In genomic region chr2:127207547-127208451, GRCm38 (mm10) we compare ENCODE assay signal across 8 mouse cellular contexts. TPM values are rescaled to one million over a fixed set of nuclear protein-coding genes. Genes with fewer than 3 reads are reported as not detected.
DNase-seq lines count a peak whose midpoint lies in the region; ATAC-seq lines count a peak whose summit lies in the region.

1810024B03Rik (minus strand) TSS chr2:127208280.
Snrnp200 (plus strand) TSS chr2:127208386.

- H3K79me2 ChIP-seq in macrophage (ENCODE audit: inconsistent target) = peaks cover 29% of the 10 kb centered on the region

- H3K27me3 ChIP-seq in hindbrain, embryonic 16.5 days (replicated peaks; ENCODE audit: control insufficient read depth, insufficient read depth, low read length) = no peaks in the 10 kb centered on the region

- H3K4me1 ChIP-seq in hindbrain, embryonic 16.5 days (ENCODE audit: control insufficient read depth, insufficient read depth, low read depth, low read length) = peaks cover 8% of the 10 kb centered on the region

- H3K9me3 ChIP-seq in hindbrain, embryonic 16.5 days (ENCODE audit: control insufficient read depth, low read length) = no peaks in the 10 kb centered on the region

- H3K4me3 ChIP-seq in hindbrain, embryonic 16.5 days (ENCODE audit: low read length) = peak within 1 kb of the TSS; percentile 92
- H3K4me3 ChIP-seq in macrophage (ENCODE audit: inconsistent target) = peak within 1 kb of the TSS; percentile 100

- H3K9ac ChIP-seq in hindbrain, embryonic 16.5 days (ENCODE audit: low read depth, low read length) = peak within 1 kb of the TSS; percentile 85

- 12% methylated on average over 36 of the region's 36 CpGs for WGBS in hindbrain, embryonic 16.5 days
- 5% methylated on average over 34 of the region's 36 CpGs for WGBS in macrophage (ENCODE audit: missing documents)

- peak; percentile 91 for DNase-seq in WW6 (ENCODE audit: low read depth, low spot score)
- DNase-seq in cerebellum, postnatal 4 days (ENCODE audit: low spot score in 2 of 2) = peak; percentile 76 to 93
- DNase-seq in gastrocnemius, adult 18-20 months (ENCODE audit: low spot score) = peak; percentile 96
- DNase-seq in left cerebral cortex, adult 18-20 months (ENCODE audit: low spot score in 2 of 2) = peak; percentile 91 to 95
- DNase-seq in right cerebral cortex, adult 18-20 months = peak; percentile 97
- peak; percentile 73 for DNase-seq in urinary bladder, postnatal 10 days (ENCODE audit: low spot score)

- H3K36me3 ChIP-seq in hindbrain, embryonic 16.5 days (ENCODE audit: control insufficient read depth, insufficient read depth, low read length) = peaks cover 21% of the 10 kb centered on the region
- H3K36me3 ChIP-seq in macrophage (ENCODE audit: inconsistent target) = peaks cover 32% of the 10 kb centered on the region

- H3K27ac ChIP-seq in hindbrain, embryonic 16.5 days (ENCODE audit: low read depth, low read length) = peak within 1 kb of the TSS; percentile 80
- H3K27ac ChIP-seq in macrophage = peak within 1 kb of the TSS; percentile 63

- peak within 1 kb of the TSS; percentile 96 for H3K4me2 ChIP-seq in hindbrain, embryonic 16.5 days (ENCODE audit: low read length)

- peak; percentile 100 for ATAC-seq in hindbrain, embryonic 16.5 days

RNA-seq across cellular contexts. Expression of gene 1810024B03Rik, which starts in this region (rescaled TPM):
- total RNA-seq in gastrocnemius, adult 18-20 months (2021) = under 1 TPM; 0.71 to 0.97 TPM
- polyA plus RNA-seq in hindbrain, embryonic 16.5 days (2015; fragmentation: Nextera tagmentation; extraction: Ambion mirVana) = 0.88 and 0.96 TPM in 2 replicates
- total RNA-seq in left cerebral cortex, adult 18-20 months (2021) = under 1 TPM; 0.49 to 0.53 TPM
- 1 to 10 TPM in 20 of 26 experiments, under 1 TPM in 6; 0.56 to 8.6 (median 1.9) TPM for total RNA-seq in macrophage (2018; cell fraction: chromatin; rRNA removed)
- total RNA-seq in macrophage (2018; cell fraction: cytosol; rRNA removed) = 1 to 10 TPM in 2 of 26 experiments, under 1 TPM in 24; 0.38 to 1.7 (median 0.74) TPM
- 1 to 10 TPM in 16 of 26 experiments, under 1 TPM in 9, not detected in 1; 0.24 to 7.9 (median 1.1) TPM for total RNA-seq in macrophage (2018; cell fraction: nucleus; rRNA removed)
- polyA plus RNA-seq in macrophage (2018) = 0.63 to 1.0 TPM (median 0.79 TPM) in 3 replicates

RNA-seq across cellular contexts. Expression of gene Snrnp200, which starts in this region (rescaled TPM):
- total RNA-seq in gastrocnemius, adult 18-20 months (2021) = 10 to 100 TPM; 47.2 TPM
- polyA plus RNA-seq in hindbrain, embryonic 16.5 days (2015; fragmentation: Nextera tagmentation; extraction: Ambion mirVana) = 40.1 and 51.3 TPM in 2 replicates
- 10 to 100 TPM; 88.7 to 89.3 TPM for total RNA-seq in left cerebral cortex, adult 18-20 months (2021)
- total RNA-seq in macrophage (2018; cell fraction: chromatin; rRNA removed) = 100 to 1,000 TPM in 15 of 26 experiments, 10 to 100 TPM in 11; 43.5 to 149 (median 102) TPM
- 10 to 100 TPM; 34.9 to 66.8 (median 52.8) TPM for total RNA-seq in macrophage (2018; cell fraction: cytosol; rRNA removed)
- total RNA-seq in macrophage (2018; cell fraction: nucleus; rRNA removed) = 10 to 100 TPM; 42.4 to 93.0 (median 70.9) TPM
- polyA plus RNA-seq in macrophage (2018) = 44.6 to 52.3 TPM (median 48.2 TPM) in 3 replicates

Comparison
In these comparisons a context has a peak if more than half of its experiments do, and no peak if none do; other contexts are left out.
1. Peak in every context shown above with its lines: DNase-seq, ATAC-seq, H3K4me3 ChIP-seq and H3K27ac ChIP-seq.